Mouse (Mus musculus): ENCODE measurements around the gene Nipal3.

Nipal3 gene

GRCm38 (mm10) chr4:135501587-135501986, 6.7 kb upstream of the Nipal3 start:
- DNase-seq: no peak

GRCm38 (mm10) chr4:135499831-135500230, 5.0 kb upstream of the Nipal3 start:
- DNase-seq: no peak

- DNase-seq: no peak
These were observed 3.3 kb upstream of the Nipal3 start for GRCm38 (mm10) chr4:135498136-135498535.

- peak in 1 of 2 experiments; percentile 42 for DNase-seq
These were observed 972 bp upstream of the Nipal3 start for GRCm38 (mm10) chr4:135495810-135496209.

- no peak for DNase-seq
These were observed 556 bp upstream of the Nipal3 start for GRCm38 (mm10) chr4:135495397-135495791.

GRCm38 (mm10) chr4:135493691-135494520, 932 bp downstream of the Nipal3 start:
- DNase-seq: peak; percentile 74 to 82

GRCm38 (mm10) chr4:135493271-135493670, 1.6 kb downstream of the Nipal3 start:
- DNase-seq: no peak

- no peak for DNase-seq
These were observed 5.6 kb downstream of the Nipal3 start for GRCm38 (mm10) chr4:135489256-135489655.

GRCm38 (mm10) chr4:135486352-135486751, 8.5 kb downstream of the Nipal3 start:
- DNase-seq: peak; percentile 81 to 86

- no peak for DNase-seq
These were observed 9.8 kb downstream of the Nipal3 start for GRCm38 (mm10) chr4:135485086-135485485.

GRCm38 (mm10) chr4:135480370-135480769, 14.5 kb downstream of the Nipal3 start:
- no peak for DNase-seq

GRCm38 (mm10) chr4:135477851-135478250, 17.0 kb downstream of the Nipal3 start:
- no peak for DNase-seq

- no peak for DNase-seq
These were observed 31.4 kb downstream of the Nipal3 start for GRCm38 (mm10) chr4:135463406-135463805.

- no peak for DNase-seq
These were observed 41.3 kb downstream of the Nipal3 start for GRCm38 (mm10) chr4:135453572-135453971.

- DNase-seq: no peak
These were observed 41.7 kb downstream of the Nipal3 start for GRCm38 (mm10) chr4:135453164-135453563.

- DNase-seq: no peak
These were observed 43.4 kb downstream of the Nipal3 start for GRCm38 (mm10) chr4:135451360-135452015.

- DNase-seq: no peak
These were observed 52.4 kb downstream of the Nipal3 start for GRCm38 (mm10) chr4:135442473-135442872.

GRCm38 (mm10) chr4:135439904-135440522, 54.8 kb downstream of the Nipal3 start:
- no peak for DNase-seq

GRCm38 (mm10) chr4:135439188-135439647, 55.6 kb downstream of the Nipal3 start:
- no peak for DNase-seq

GRCm38 (mm10) chr4:135437924-135438323, 56.9 kb downstream of the Nipal3 start:
- no peak for DNase-seq

GRCm38 (mm10) chr4:135436291-135436690, 58.5 kb downstream of the Nipal3 start:
- DNase-seq: no peak

GRCm38 (mm10) chr4:135434395-135434789, 60.4 kb downstream of the Nipal3 start:
- no peak for DNase-seq

Measured in cerebellum, postnatal 25 days (tissue).